Mouse (Mus musculus): Measurements from ENCODE around the gene Nipsnap2. TPM values are rescaled to one million over a fixed set of nuclear protein-coding genes. Genes with fewer than 3 reads are reported as not detected.
"Not testable (repeated sequence)": the region's sequence is repeated elsewhere in the genome, so short reads cannot be mapped to it uniquely, and the experiment has no call there.

The Nipsnap2 gene
- polyA plus RNA-seq, 1 experiment from 2014 or later, result 269 TPM

DNA sequence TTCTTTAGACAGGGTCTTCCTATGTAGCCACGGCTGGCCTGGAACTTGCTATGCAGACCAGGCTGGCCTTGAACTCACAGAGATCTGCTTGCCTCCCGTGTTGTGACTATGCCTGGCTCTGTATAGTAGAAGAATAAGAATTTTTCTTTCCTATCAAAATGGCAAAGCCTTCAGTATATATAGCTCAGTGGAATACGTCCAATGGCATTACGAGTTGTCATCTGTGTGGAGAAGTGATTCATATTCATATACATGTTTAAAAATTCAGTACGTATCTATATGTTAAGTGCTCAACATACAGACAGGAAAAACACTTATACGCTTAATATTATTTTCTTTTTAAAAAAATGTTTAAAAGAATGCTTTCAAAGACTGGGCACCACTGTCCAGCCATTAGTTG lies 61.3 kb downstream of the Nipsnap2 start:
- H3K4me2 ChIP-seq, result peak overlapping the region; percentile 69
- peaks cover 33% of the 10 kb centered on the region for H3K4me1 ChIP-seq
- H3K4me3 ChIP-seq, result peak overlapping the region; percentile 90
- peak overlapping the region; percentile 98 for H3K27ac ChIP-seq (replicated peaks)
- peak overlapping the region; percentile 90 for H3K9ac ChIP-seq
- no peak for ATAC-seq (ENCODE audit: extremely low read depth, insufficient number of reproducible peaks, low FRiP score, low TSS enrichment)
- H3K27me3 ChIP-seq (replicated peaks), result no peaks in the 10 kb centered on the region
- 76% methylated on average over 6 of the region's 6 CpGs for WGBS
- no peaks in the 10 kb centered on the region for H3K9me3 ChIP-seq
- peaks cover 28% of the 10 kb centered on the region for H3K36me3 ChIP-seq

DNA sequence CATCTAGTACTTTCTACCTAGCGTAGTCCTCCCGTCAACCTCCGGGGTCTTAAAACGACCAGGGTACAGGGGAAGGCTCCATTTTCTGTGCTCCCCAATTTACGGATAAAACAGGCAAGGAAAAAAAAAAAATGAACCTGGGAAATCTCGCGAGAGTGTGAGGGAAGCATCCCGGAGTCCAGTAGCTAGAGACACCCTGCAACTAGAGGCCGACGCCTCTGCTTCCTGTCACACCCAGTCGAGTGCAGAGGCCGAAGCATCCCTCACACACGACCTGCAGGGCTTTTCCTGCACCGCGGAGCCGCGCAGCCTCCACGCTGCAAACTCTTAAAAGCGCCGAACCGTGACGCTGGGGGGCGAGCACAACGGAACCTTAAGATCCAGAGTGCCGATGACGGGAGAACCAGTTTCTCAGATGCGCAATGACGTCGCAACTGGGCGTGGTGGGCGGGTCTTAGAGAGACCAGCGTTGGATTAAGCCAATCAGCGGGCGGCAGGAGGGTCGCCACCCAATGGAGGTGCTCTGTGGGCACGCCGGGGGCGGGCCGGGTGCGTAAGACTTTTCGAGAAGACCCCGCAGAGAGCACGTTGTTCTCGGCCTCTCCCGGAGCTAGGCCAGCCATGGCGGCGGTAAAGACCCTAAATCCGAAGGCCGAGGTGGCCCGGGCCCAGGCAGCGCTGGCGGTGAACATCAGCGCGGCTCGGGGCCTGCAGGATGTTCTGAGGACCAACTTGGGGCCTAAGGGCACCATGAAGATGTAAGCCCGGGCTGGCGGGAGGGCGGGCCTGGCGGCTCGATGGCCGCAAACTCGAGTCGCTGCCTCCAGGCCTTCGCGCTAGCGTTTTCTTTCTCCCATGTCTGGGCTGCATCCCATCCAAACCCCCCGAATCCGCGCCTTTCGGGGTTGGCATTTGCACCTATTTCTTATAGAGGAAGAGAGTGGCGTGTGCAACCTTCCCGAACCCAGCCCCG lies 62.2 kb downstream of the Nipsnap2 start, which contains the start of gene Psph:
Gene Psph (minus strand): TSS at position 632 of the 973 bp plus-strand sequence.
- H3K4me3 ChIP-seq, result peak within 1 kb of the TSS; percentile 90
- peak; percentile 99 for ATAC-seq (ENCODE audit: extremely low read depth, insufficient number of reproducible peaks, low FRiP score, low TSS enrichment)
- peaks cover 37% of the 10 kb centered on the region for H3K36me3 ChIP-seq
- WGBS, result under 1% methylated on average over 73 of the region's 73 CpGs
- no peaks in the 10 kb centered on the region for H3K9me3 ChIP-seq
- peak within 1 kb of the TSS; percentile 98 for H3K9ac ChIP-seq
- peak within 1 kb of the TSS; percentile 98 for H3K27ac ChIP-seq (replicated peaks)
- peak within 1 kb of the TSS; percentile 73 for H3K4me2 ChIP-seq
- H3K4me1 ChIP-seq, result peaks cover 33% of the 10 kb centered on the region
- H3K27me3 ChIP-seq (replicated peaks), result no peaks in the 10 kb centered on the region

DNA sequence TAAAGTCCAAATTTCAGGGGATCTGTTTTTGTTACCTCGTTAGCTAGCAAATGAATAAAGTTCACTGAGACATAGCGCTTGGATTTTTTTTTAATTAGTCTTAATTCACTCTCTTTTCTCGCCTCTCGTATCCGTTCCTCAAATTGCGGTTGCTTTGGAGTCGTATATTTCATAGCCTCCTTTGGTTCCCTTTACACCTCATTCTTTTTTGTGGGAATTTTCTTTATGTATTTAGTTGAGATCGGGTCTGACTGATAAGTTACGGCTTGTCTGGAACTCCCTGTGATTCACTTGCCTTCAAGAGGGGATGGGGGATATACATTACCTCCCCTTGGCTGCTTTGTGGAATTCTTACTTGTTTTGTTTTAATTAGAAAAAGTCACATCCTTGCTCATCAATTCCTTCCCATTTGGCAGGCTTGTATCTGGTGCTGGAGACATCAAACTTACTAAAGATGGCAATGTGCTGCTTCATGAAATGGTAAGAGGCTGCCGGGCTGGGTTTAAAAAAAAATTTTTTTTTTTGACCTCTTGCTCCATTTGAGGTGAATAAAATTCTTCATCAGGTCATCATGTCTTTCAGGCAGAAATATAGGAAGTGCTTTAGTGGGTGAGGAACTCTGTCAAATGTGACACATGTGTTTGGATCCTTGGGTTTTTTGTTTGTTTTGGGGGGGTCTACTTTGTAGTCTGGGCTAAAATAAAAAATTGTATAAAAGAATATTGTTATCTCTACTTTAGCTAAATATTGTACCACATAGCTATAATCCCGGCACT lies 63.1 kb downstream of the Nipsnap2 start:
- 10% methylated on average over 11 of the region's 11 CpGs for WGBS
- H3K4me1 ChIP-seq, result peaks cover 28% of the 10 kb centered on the region
- ATAC-seq (ENCODE audit: extremely low read depth, insufficient number of reproducible peaks, low FRiP score, low TSS enrichment), result no peak
- peak overlapping the region; percentile 90 for H3K4me3 ChIP-seq
- H3K9me3 ChIP-seq, result no peaks in the 10 kb centered on the region
- H3K27ac ChIP-seq (replicated peaks), result peak overlapping the region; percentile 89
- peaks cover 46% of the 10 kb centered on the region for H3K36me3 ChIP-seq
- peak overlapping the region; percentile 73 for H3K4me2 ChIP-seq
- no peaks in the 10 kb centered on the region for H3K27me3 ChIP-seq (replicated peaks)
- peak overlapping the region; percentile 98 for H3K9ac ChIP-seq

DNA sequence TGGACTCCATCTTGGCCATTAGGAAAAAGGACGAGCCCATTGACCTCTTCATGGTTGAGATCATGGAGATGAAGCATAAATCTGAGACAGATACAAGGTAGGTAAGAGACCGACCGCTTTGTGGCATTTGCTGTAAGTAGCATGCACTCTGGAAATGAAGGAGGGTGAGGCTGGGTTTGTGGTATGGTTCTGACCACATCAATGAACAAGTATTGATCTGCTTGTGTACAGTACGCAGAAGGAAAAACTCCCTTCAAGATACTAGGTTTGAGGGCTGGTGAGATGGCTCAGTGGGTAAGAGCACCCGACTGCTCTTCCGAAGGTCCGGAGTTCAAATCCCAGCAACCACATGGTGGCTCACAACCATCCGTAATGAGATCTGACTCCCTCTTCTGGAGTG lies 65.7 kb downstream of the Nipsnap2 start:
- H3K4me3 ChIP-seq; H3K27me3 ChIP-seq (replicated peaks); H3K4me2 ChIP-seq; ATAC-seq (ENCODE audit: extremely low read depth, insufficient number of reproducible peaks, low FRiP score, low TSS enrichment); H3K9me3 ChIP-seq; H3K9ac ChIP-seq; H3K27ac ChIP-seq (replicated peaks): not testable (repeated sequence)
- WGBS, result 87% methylated on average over 7 of the region's 8 CpGs
- Histone ChIP-seq H3K4me1 (peaks cover 26% of the 10 kb centered on the region), H3K36me3 (peaks cover 61% of the 10 kb centered on the region)

Other genes starting within 250 kb of the Nipsnap2 start
- 21.2 and 24.7 TPM in 2 replicates for gene Sfswap, start 223.8 kb upstream of the Nipsnap2 start, polyA plus RNA-seq (2015; fragmentation: Nextera tagmentation; extraction: Ambion mirVana)
- gene Mmp17, start 140.9 kb upstream of the Nipsnap2 start, polyA plus RNA-seq (2015; fragmentation: Nextera tagmentation; extraction: Ambion mirVana), result 0.80 and 0.87 TPM in 2 replicates
- gene Zfp11, start 55.0 kb upstream of the Nipsnap2 start, polyA plus RNA-seq (2015; fragmentation: Nextera tagmentation; extraction: Ambion mirVana), result 4.2 and 4.3 TPM in 2 replicates
- gene Sept14, start 16.6 kb upstream of the Nipsnap2 start, polyA plus RNA-seq (2015; fragmentation: Nextera tagmentation; extraction: Ambion mirVana), result not detected in 2 replicates
- gene Mrps17, start 9.6 kb upstream of the Nipsnap2 start, polyA plus RNA-seq (2015; fragmentation: Nextera tagmentation; extraction: Ambion mirVana), result 151 and 163 TPM in 2 replicates
- gene Psph, start 62.4 kb downstream of the Nipsnap2 start, polyA plus RNA-seq (2015; fragmentation: Nextera tagmentation; extraction: Ambion mirVana), result 24.6 and 28.2 TPM in 2 replicates
- gene Sumf2, start 121.9 kb downstream of the Nipsnap2 start, polyA plus RNA-seq (2015; fragmentation: Nextera tagmentation; extraction: Ambion mirVana), result 26.8 and 28.7 TPM in 2 replicates
- 837 and 1,007 TPM in 2 replicates for gene Chchd2, start 162.4 kb downstream of the Nipsnap2 start, polyA plus RNA-seq (2015; fragmentation: Nextera tagmentation; extraction: Ambion mirVana)
- gene Zbed5, start 170.7 kb downstream of the Nipsnap2 start, polyA plus RNA-seq (2015; fragmentation: Nextera tagmentation; extraction: Ambion mirVana), result 3.3 and 3.9 TPM in 2 replicates
- 0.76 and 1.4 TPM in 2 replicates for gene Phkg1, start 173.5 kb downstream of the Nipsnap2 start, polyA plus RNA-seq (2015; fragmentation: Nextera tagmentation; extraction: Ambion mirVana)
- gene Nupr1l, start 183.5 kb downstream of the Nipsnap2 start, polyA plus RNA-seq (2015; fragmentation: Nextera tagmentation; extraction: Ambion mirVana), result 1.6 and 1.7 TPM in 2 replicates
- 13.7 and 14.3 TPM in 2 replicates for gene Vkorc1l1, start 216.9 kb downstream of the Nipsnap2 start, polyA plus RNA-seq (2015; fragmentation: Nextera tagmentation; extraction: Ambion mirVana)